Mouse (Mus musculus): ENCODE measurements around the gene Olfr1176.

DNA sequence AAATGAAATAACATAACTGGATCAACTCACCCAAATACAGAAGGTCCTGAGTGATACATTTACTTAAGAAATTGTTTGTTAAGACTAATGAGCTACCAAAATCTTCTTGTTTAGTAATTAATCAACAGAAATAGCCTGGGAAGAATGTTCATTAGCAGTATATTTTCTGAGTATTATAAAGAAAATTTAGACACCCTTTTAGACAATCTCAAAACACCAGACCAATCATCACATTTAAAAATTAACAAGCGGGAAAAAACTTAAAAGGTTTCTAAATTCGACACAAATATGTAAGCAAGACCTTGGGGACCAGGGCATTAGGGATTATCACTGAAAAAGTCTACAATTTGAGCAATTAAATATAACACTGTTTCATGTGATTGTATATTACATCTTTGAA, 9.4 kb upstream of the Olfr1176 start, which contains the start of gene Olfr1175-ps:
- TF ChIP-seq POLR2A (IDR thresholded peaks at IDR 0.05; ENCODE audit: insufficient read length, low read depth) (no peak), MAX (IDR thresholded peaks at IDR 0.05; ENCODE audit: low read depth) (no peak), POLR2AphosphoS2 (IDR thresholded peaks at IDR 0.05; ENCODE audit: insufficient read length, low read depth) (no peak)

All from myocyte (in vitro differentiated cells).